Mouse (Mus musculus): Measurements from ENCODE around the gene Lpin2.

GRCm38 (mm10) chr17:71233210-71233609, 50.9 kb downstream of the Lpin2 start:
- TF ChIP-seq CTCF (IDR thresholded peaks at IDR 0.05; ENCODE audit: borderline replicate concordance, insufficient read depth, low read depth, low read length) (no peak), POLR2A (IDR thresholded peaks at IDR 0.05; ENCODE audit: borderline replicate concordance, insufficient read depth, low read length) (no peak)
